Mouse (Mus musculus) kidney, postnatal 25 days (tissue): ENCODE measurements around the gene Fam13c.

ENCODE experiments used
- DNase-seq, 2 experiments: peaks; one replicate each; pipeline ENCODE4 v3.0.0; 2021; ENCODE audit warnings: mixed read lengths in 2 of 2

Gene Fam13c

DNA sequence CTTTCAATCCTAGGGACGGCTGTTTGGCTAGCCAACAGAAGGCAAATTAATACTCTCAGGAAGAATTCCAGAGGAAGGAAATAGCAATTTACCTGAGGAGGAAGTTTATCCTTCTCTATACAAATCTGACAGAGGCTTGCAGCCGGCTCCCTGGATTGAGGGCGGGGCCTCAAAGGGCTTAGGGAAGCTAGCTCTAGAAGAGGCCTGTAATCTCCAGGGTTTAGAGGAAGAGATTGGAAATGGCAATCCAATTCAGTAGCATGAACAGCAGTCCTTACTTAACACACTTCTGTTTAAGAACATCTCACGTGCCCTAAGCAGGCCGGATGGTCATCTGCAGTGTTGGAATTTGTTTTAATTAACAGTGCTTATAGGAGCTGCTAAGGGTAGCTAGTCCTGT lies 81.1 kb downstream of the Fam13c start:
- no peak for DNase-seq

DNA sequence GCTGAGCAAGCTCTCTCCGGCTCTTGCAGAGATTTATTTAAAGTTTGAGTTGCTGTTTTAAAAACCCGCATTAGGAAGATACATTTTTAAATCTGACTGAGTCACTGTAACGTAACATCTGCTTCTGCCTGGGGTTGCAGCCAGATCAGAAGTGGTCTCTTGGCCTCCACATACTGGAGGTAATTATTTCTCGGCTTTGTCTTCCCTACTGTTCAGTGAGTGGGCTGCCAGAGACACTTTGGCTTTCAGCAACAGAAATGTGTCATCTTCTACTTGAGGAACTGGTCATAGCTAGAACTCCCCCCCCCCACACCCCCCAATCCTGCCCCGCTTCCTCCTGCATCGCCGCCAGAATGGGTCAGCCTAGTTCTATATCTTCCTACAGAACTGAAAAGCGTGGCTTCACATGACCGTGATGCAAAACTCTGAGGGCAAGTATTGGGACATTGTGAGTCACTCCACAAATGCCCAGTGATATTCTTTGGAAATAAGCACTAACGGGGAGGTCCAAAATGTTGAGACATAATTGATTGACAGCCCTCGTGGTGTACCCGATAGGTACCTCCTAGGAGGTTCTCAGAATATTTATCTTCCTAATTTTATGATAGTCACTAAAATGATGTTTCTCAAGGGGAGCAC lies 90.0 kb downstream of the Fam13c start:
- DNase-seq: no peak

DNA sequence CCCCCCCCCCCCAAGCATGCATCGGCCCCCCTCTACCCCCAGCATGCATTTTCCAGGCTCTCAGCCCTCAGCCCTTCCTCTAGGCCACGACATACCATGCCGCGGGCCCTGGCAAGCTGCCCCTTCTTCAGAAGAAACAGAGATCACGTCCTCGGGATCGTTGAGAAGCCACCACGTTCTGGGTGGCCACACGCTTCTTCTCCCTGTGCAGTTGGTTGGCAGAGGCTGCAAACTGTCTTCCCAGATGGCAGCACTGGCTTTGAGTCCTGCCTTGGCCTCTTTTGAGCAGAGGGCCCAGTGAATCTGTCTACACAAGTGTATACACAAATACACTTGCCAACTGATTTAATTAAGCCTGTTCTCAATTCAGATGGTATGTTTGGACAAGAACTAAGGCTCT lies 92.0 kb downstream of the Fam13c start:
- DNase-seq: no peak

DNA sequence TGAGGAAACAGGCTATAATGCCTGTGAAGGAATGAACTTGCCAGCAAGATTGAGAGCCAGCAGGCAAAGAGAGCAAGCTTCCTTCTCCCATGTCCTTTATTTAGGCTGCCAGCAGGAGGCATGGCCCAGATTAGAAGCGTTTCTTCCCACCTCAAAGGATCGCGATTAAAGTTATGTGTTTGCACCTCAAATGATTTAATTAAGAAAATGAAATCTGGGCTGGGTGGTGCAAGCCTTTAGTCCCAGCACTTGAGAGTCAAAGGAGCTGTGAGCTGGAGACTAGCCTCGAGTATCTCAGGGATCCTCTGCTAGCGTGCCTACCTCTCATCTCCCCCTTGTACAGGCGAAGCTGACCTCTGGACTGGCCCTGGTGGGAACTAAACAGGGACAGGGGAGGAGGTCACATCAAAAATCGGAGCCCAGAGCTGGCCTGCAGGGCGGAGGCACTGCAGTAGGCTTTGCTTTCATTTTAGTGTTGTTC lies 93.1 kb downstream of the Fam13c start:
- DNase-seq: no peak

DNA sequence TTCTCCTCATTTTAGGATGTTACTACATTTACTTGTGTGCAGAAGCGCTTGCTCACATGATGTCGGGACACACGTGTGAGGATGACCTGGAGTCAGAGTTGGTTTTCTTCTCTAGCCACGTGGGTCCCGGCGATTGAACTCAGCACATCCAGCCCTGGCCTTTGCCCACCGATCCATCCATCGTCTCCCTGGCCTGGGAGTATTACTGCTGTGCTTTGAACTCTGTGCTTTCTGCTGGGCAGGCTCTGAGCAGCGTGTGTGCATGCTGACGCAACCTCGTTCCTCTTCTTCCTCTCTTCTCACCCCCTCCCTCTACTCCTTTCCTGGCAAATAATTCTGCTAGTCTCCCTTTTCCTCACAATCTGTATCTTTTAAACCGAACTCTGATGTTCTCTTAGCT lies 93.7 kb downstream of the Fam13c start:
- no peak for DNase-seq

DNA sequence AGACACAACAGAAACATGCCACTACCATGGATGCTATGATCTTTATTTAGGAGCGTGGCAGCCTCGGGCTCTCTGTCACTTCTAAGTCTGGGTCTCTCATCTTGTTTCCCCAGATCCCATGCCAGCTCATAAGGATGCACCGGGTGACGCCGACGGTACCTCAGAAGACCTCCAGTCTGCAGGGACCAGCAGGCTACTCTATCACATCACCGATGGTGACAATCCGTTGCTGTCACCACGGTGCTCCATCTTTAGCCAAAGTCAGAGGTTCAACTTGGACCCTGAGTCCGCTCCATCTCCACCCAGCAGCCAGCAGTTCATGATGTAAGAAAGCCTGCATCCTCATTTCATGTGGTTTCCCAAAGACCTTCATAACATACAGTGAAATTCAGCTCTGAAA lies 94.3 kb downstream of the Fam13c start:
- no peak for DNase-seq

DNA sequence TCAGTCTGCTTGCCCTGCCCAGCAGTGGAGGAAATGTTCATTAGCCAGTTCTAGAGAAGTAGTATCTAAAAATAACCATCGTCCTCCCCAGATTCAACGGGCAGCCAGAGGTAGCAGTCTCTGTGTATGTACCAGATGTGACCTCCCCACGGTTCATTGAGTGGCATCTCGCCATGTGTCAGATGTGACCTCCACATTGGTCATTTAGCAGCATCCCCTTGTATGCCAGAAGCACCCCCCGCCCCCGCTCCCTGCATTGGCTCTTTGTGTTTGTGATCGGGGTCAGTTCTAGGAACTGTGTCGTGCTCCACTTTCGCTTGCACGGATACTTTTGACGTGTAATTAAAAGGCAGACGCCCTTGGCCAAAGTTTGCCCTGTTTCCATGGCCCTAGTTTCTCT lies 95.1 kb downstream of the Fam13c start:
- no peak for DNase-seq

DNA sequence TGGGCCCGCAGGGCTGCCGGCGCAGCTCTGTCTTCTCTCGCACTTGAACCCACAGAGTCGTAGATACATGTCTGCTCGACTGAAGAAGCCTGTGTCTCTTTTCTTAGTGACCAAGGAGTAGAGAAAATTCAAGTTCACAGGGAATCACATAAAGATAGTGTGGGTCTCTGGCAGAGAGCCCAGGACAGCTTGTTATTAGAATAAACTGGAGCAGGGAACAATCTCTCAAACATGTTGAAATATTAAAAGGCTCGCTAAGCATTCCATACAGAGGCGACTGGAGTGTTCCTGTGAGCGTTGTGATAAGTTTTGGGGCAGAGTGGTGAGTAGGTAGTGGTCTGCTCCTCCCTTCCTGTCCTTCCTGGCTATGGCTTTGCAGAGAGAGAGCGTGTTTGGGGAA lies 97.4 kb downstream of the Fam13c start:
- DNase-seq: no peak

DNA sequence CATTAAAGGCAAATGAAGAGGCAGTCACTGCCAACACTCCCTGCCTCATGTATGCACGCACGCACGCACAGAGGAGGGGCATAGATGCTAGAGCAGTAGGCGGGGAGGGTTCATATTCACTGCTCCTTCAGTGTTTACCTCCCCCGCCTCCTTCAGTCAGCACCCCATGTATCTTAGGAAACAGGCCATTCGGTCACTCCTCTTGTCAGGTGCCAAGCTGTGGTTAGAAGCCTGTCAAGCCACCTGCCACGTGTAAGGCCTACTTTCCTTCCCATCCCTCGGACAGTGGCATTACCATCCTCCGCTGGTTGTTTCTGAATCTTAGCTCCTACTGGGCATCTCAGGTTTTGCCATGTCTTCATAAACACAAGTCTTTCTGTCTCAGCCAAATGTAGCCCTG lies 99.0 kb downstream of the Fam13c start:
- no peak for DNase-seq

DNA sequence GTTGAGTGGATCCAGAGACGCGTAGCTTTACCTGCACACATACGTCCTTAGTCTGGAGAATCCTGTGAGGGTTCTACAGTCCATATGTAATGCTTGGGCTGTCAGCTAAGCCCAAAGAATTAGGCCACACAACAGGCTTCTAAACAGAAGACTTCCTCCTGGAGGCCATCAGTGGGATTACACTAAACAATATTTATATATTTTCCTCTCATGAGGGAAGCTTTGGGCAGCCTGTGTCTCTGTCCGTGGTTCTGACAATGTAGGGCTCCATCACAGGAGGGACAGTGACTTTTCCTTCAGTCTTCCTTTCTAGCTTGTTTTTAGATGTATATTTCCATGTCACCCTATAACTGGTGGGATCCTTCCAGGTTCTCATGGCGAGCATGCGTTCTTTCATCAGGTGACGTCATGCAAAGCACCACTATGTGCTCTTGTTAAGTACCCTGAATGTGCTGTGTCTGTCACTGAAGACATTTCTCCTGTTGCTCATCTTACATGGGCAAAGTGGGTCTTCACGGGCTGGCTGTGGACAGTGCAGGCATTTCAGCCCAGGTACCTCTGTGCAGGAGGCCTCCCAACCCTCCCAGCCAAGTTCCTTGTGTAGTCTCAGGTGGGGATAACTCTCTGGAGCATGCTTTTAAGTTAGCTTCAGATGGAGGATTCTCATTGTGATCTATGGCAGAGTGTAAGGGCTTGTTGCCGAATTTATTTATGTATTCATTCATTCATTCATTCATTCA lies 100.3 kb downstream of the Fam13c start:
- no peak for DNase-seq

DNA sequence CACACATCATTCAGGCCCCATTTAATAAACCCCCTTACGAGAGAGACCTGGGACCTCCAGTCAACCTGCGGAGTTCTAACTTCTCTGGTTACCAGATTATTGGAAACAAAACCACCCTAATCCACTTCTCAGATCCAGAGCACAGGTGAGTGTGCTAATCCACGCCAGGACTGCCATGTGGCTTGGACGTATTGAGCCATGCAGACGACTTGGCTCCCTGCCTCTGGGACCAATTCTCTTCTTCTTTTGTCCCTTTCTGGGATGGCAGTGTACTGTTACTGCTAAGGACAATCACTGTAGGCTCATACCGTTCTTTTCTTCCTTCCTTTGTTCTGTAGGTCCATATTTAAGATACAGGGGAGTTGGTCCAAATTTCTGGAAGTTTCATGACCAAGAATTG lies 102.6 kb downstream of the Fam13c start:
- no peak for DNase-seq

DNA sequence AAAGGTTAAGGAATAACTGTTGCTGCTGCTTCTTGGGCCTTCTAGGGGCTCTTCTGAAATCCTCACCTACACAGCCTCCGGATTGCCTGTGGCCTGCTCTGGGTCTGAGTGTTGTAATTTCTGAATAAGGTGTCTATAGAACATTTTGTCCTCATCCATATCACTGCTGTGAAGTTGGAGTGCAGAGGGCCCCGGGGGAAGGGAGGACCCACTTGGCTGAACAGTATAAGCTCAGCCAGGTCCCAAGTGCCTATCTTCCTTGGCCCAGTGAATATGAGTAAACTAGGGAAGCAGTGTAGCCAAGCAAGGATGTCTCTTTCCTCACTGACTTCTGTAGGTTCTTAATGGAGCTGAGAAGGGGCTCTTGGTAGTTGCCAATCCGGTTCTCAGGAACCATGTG lies 112.2 kb downstream of the Fam13c start:
- no peak for DNase-seq

DNA sequence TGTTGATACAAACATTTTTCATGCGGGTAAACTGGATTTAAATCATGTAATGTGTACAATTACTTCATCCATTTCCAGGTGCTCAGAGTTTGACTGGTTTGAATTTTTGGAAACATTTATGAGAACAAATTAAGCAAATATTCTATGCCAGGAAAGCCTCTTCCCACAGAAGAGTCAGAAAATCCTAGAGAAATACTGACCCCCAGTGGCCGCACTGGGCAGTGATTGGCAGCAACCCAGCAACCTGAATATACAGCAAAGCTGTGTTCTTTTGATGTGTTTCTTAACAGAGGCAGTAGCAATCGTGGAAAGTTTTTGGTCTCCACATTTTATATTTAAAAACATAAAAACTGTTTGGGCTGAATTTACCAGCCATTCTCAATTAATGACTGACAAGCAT lies 123.4 kb downstream of the Fam13c start:
- peak; percentile 62 to 81 for DNase-seq

DNA sequence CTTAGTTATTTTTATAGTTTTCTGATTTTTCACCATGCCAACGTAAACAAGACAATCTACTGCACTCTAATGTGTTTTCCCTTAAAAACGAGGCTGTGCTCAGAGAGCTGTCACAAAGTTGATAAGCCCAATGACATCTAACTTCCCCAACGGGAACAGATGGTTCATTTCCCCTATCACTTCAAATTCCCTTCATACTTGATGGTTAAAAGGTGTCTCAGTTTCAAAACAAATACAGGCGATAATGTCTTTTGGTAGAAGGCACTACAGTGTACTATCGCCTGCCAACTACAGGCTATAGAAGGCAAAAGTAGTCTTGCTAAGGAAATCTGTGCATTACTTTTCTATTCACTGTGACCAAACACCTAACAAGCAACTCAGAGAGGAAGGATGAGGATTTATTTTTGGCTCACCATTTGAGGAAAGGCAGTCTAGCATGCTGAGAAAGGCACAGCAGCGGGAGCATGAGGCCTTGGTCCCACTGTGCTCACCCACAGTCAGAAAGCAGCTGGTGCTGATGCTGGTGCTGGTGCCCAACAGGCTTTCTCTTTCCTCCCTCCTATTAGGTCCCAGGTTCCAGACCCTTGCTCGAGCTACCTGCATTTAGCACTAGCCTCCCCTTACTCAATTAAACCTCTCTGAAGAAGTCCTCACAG lies 141.4 kb downstream of the Fam13c start:
- DNase-seq: no peak

DNA sequence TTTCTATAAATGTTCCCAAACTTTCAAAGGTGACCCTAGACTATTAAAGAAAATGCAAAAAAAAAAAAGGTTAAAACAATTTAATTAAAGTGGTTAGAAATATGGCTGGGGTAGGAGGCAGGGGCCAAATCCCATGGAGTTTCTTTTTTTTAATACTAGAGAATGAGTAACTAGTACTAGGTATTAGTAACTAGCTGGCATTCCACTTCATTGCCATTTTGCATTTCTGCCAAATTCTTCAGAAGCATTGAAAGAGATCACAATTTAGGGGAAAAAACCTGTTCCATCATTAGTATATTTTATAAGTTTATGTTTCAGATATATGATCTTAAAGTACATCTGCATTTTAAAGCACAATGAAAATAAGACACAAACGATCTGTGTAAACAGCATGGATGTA lies 143.9 kb downstream of the Fam13c start:
- no peak for DNase-seq

DNA sequence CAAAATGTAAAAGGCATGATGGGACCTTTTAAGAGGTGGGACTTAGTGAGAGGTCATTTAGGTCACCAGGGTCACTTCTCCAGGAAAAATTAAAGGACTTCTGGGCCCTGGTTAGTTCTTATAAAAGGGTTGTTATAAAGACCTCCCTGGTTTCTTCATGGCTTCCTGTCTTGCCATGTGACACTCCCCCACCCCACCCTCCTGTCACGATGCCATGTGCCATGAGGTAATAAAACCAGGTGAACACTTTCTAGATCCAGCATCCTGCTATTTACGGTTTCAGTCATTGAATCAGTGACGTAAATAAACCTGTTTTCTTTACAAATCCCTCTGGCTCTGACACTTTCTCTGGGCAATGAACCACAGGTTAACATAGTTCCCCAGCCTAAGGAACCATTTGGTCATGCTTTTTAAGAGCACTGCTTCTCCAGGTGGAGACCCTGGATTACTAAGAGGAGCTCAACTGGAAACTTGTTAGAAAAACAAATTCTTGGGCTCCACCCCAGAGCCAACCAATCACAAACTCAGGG lies 146.7 kb downstream of the Fam13c start:
- peak; percentile 37 to 62 for DNase-seq

DNA sequence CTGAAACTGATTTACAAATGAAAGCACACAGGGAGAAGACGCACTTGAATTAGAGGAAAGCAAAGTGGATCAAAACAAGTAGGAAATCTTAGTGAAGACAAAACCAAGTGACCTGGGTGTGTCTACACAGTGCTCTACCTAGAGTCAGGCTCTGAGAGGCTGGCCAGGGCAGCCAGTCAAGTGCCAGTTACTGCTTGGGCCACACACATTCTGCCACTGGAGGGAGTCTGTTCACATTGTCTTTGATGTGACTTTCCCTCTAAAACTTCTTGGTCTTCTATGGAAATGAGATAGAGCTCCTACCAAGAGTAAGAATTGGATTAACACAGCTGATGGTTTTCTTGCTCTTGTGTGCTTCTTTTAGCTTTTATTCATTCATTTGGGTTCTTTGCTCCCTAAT lies 153.7 kb downstream of the Fam13c start:
- DNase-seq: peak; percentile 64 to 75

DNA sequence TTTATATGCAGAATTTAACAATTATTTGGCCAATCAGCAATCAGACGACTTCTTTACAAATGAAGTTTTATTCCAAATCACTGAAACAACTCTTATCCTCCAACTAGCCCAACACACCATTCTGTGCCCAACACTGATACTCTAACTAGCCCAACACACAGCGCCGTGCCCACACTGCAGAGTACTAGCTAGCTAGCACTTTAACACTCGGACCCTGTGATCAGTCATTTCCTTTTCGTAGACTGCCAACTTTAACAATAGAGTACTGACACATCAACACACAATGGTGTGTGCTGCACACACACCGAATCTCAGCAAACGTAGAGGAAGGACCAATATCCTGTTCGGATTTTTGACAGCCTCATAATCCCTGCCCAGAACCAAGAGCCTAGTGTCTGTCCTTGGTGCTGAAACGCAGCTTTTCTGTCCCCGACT lies 157.8 kb downstream of the Fam13c start:
- peak in 1 of 2 experiments; percentile 63 for DNase-seq

DNA sequence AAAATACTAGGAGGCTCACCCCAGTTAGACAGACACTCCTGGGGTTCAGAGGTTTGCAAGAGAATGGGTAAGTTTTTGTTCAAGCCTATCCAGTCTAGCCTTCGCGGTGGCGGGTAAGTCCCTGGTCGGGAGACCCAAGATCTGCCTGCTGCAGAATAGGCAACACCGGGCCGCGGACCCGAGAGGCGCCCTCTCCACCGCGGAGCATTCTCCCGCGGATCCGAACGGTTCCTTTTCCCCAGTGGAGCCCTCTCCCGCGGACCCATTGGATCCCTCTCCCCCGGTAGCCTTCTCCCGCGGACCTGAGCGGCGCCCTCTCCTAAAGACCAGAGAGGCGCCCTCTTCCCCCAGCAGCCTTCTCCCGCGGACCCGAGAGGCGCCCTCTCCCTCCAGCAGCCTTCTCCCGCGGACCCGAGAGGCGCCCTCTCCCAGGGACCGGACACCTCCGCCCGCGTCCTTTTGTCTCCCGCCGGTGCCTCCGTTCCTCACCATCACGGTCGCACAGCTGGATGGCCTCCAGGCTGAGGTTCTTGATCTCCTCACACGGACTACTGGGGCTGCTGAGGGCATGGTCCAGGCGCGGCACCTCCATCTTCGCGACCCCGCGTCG lies 158.3 kb downstream of the Fam13c start:
- peak; percentile 36 to 63 for DNase-seq

DNA sequence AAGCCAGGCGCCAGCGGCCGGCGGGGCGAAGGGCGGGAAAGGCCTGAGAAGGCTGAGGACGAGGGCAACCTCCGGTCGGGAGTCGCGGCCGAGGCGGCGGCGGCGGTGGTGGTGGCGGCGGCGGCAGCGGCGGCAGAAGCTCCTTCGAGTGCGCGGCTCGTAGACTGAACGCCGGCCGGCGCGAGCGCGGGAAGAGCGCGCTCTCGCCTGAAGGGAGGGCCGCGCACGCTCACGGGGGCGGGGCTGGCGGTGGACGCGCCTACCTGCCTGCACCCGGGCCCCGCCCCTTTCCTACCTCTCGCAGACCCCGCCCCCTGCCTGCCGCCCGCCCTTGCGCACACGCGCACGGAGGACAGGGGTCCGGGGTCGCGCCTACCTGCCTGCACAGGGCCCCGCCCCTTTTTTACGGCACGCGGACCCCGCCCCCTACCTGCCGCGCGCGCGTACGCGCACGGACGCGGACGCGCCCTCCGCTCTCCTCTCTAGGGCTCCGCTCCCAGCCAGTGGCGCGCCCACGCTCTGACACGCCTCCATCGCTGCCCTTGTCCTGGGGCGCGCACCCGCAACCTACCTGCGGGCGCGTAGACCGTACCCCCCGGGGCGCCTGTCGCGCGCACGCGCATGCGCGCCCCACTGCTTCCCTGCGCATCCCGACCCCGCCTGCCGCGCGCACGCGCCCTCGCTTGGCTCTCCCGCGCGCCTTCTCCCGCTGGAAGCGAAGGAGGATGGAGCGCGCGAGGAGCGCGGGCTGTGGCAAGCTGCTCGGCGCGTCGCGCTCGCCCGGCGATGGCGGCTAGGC lies 159.0 kb downstream of the Fam13c start:
- DNase-seq: peak; percentile 97 to 98

DNA sequence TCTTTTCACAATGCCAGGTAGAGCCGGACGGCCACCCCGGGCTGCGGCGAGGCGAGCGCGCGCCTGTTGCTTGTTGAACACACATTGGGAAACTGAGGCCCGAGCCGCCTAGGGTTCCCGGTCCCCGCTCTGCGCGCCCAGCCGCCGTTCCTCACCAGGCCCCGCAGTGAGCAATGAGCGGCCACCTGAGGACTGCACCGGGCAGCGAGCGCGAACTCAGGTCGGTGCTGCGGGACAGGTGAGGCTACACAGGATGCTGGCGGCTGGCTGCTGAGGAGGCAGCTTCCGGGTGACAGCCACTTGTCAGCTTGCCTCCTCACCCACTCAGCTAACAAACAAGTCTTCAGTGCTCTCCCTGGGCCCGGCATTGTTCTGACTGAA lies 159.6 kb downstream of the Fam13c start:
- peak in 1 of 2 experiments; percentile 28 for DNase-seq
